Mouse (Mus musculus) heart, postnatal 0 days (tissue): Measurements from ENCODE around the gene Prkar1b. TPM values are rescaled to one million over a fixed set of nuclear protein-coding genes. Genes with fewer than 3 reads are reported as not detected.

Source experiments
- ATAC-seq: fragments of 200-750 bp; cut with Nextera tagmentation; 2 replicates; pipeline ENCODE4 v1.8.0; 2017; ENCODE audit warnings: low read depth, moderate number of reproducible peaks, moderate library complexity; ENCODE audit not compliant: insufficient read depth
- DNase-seq: peaks from one replicate; pipeline ENCODE4 v3.0.0-alpha.2; 2016; ENCODE audit warnings: low spot score
- H3K27ac ChIP-seq: fragments of 300-500 bp; sonication (generic); 2 replicates; pipeline ENCODE4 v1.5.1; 2014; ENCODE audit warnings: low read depth, mild to moderate bottlenecking
- H3K27me3 ChIP-seq: fragments of 300-500 bp; sonication (generic); 2 replicates; pipeline ENCODE4 v1.6.1; 2014; ENCODE audit warnings: low read length, mixed read lengths; ENCODE audit not compliant: control insufficient read depth, insufficient read depth
- H3K36me3 ChIP-seq: fragments of 300-500 bp; sonication (generic); replicated peaks from 2 replicates; pipeline ENCODE4 v1.6.1; 2014; ENCODE audit warnings: low read length, mixed read lengths; ENCODE audit not compliant: control insufficient read depth, insufficient read depth
- H3K4me1 ChIP-seq: fragments of 300-500 bp; sonication (generic); 2 replicates; pipeline ENCODE4 v1.6.1; 2014; ENCODE audit warnings: antibody characterized with exemption; ENCODE audit not compliant: control insufficient read depth, insufficient read depth
- H3K4me2 ChIP-seq: fragments of 300-500 bp; sonication (generic); 2 replicates; pipeline ENCODE4 v1.6.1; 2014; ENCODE audit warnings: low read depth, mild to moderate bottlenecking, low read length, moderate library complexity
- H3K4me3 ChIP-seq: fragments of 300-500 bp; sonication (generic); 2 replicates; pipeline ENCODE4 v1.5.1; 2014; ENCODE audit warnings: low read depth, low read length
- H3K9ac ChIP-seq: fragments of 300-500 bp; sonication (generic); replicated peaks from 2 replicates; pipeline ENCODE4 v1.6.1; 2014; ENCODE audit warnings: low read depth, low read length, mixed read lengths
- H3K9me3 ChIP-seq: fragments of 300-500 bp; sonication (generic); replicated peaks from 2 replicates; pipeline ENCODE4 v1.6.1; 2016; ENCODE audit warnings: low read length; ENCODE audit not compliant: control insufficient read depth
- CTCF ChIP-seq: IDR thresholded peaks from 2 replicates; pipeline ENCODE4 v1.5.1; 2016; ENCODE audit warnings: antibody characterized with exemption, control low read depth, low read depth
- EP300 ChIP-seq: IDR thresholded peaks from 2 replicates; pipeline ENCODE4 v1.6.1; 2016; ENCODE audit warnings: antibody characterized with exemption, low read depth
- WGBS: fragments of 180-500 bp; shearing (Covaris S2); extraction: QIAGEN DNeasy Blood & Tissue Kit; methylation state at CpG from one replicate; pipeline ENCODE4 v1.1.7; 2014; 5-methylcytosine and 5-hydroxymethylcytosine counted together
- polyA plus RNA-seq: library from polyadenylated mRNA; unstranded; fragments of >200 nt; fragmentation: Nextera tagmentation; extraction: Ambion mirVana; gene quantifications from 2 replicates; pipeline ENCODE4 v1.2.1, GENCODE M21; 2015
- total RNA-seq: library from RNA; depleted of rRNA; stranded (reverse); fragments of >200 nt; gene quantifications from 2 replicates; pipeline ENCODE4 v1.2.3, GENCODE M21; 2014; ENCODE audit warnings: low replicate concordance

The Prkar1b gene
- total and polyA plus RNA-seq, 2 experiments from 2014 or later = 2.3 to 4.4 TPM

- H3K4me2 ChIP-seq = no peak overlapping the region
- no peaks in the 10 kb centered on the region for H3K4me1 ChIP-seq
- H3K36me3 ChIP-seq = peaks cover 56% of the 10 kb centered on the region
- H3K4me3 ChIP-seq = no peak overlapping the region
- WGBS = 69% methylated on average over 10 of the region's 10 CpGs
- no peak overlapping the region for H3K27ac ChIP-seq
- no peak for DNase-seq
- no peak for ATAC-seq
- TF ChIP-seq EP300 (no peak), CTCF (no peak)
- H3K9ac ChIP-seq = no peak overlapping the region
- H3K9me3 ChIP-seq = no peaks in the 10 kb centered on the region
- no peaks in the 10 kb centered on the region for H3K27me3 ChIP-seq
These were observed 24.3 kb upstream of the Prkar1b start for GRCm38 (mm10) chr5:139174141-139174540.

GRCm38 (mm10) chr5:139171929-139172328 lies 22.1 kb upstream of the Prkar1b start:
- H3K27ac ChIP-seq = no peak overlapping the region
- DNase-seq = no peak
- H3K9ac ChIP-seq = no peak overlapping the region
- no peaks in the 10 kb centered on the region for H3K27me3 ChIP-seq
- no peak for TF ChIP-seq CTCF
- no peak for TF ChIP-seq EP300
- H3K36me3 ChIP-seq = peaks cover 47% of the 10 kb centered on the region
- no peak overlapping the region for H3K4me2 ChIP-seq
- H3K4me3 ChIP-seq = no peak overlapping the region
- no peaks in the 10 kb centered on the region for H3K9me3 ChIP-seq
- ATAC-seq = no peak
- 0 out of 2 replicates have a peak, but pooled peaks cover 3% of the 10 kb centered on the region for H3K4me1 ChIP-seq
- WGBS = 78% methylated on average over 4 of the region's 4 CpGs

- H3K4me2 ChIP-seq = no peak overlapping the region
- ATAC-seq (no peak), DNase-seq (no peak)
- no peak for TF ChIP-seq CTCF
- TF ChIP-seq EP300 = no peak
- peak overlapping the region; percentile 45; the same call in 1 of the 2 replicates for H3K27ac ChIP-seq
- H3K27me3 ChIP-seq = no peaks in the 10 kb centered on the region
- no peaks in the 10 kb centered on the region for H3K9me3 ChIP-seq
- peaks cover 46% of the 10 kb centered on the region for H3K36me3 ChIP-seq
- H3K4me1 ChIP-seq = 0 out of 2 replicates have a peak, but pooled peaks cover 6% of the 10 kb centered on the region
- no peak overlapping the region for H3K9ac ChIP-seq
- WGBS = 18% methylated on average over 1 of the region's 1 CpGs
- no peak overlapping the region for H3K4me3 ChIP-seq
These were observed 17.7 kb upstream of the Prkar1b start for GRCm38 (mm10) chr5:139167548-139167947.

DNA sequence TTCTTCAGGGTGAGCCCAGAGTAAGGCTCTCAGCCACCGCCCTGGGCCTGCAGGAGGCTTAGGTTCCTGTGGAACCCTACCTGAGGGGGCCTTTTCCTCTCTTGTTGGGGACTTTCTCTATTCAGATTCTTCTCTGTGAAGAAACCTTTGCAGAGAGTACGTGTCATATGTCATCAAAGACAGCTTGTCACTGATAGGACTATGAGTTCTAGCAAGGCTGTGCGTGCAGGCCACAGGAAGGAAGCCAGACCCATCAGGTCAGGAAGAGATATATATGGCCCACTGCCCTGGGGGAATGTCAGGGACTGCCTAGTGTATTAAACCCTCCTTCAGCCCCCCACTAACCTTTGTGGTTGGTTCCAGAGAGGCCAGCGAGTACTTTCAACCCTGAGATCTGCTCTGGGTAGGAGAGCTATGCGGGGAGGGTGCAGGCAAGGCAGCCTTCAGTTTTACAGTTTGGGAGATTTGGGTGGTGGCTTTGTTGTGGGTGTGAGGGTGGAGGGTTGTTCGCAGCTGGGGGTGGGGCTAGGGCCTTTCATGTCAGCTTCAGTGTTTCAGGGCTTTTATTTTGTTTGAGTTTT lies 17.1 kb upstream of the Prkar1b start:
- Histone ChIP-seq H3K27me3 (no peaks in the 10 kb centered on the region), H3K4me3 (no peak overlapping the region), H3K9me3 (no peaks in the 10 kb centered on the region), H3K36me3 (peaks cover 42% of the 10 kb centered on the region), H3K9ac (no peak overlapping the region), H3K4me2 (no peak overlapping the region), H3K4me1 (0 out of 2 replicates have a peak, but pooled peaks cover 6% of the 10 kb centered on the region), H3K27ac (peak overlapping the region; percentile 45; the same call in 1 of the 2 replicates)
- no peak for TF ChIP-seq EP300
- no peak for TF ChIP-seq CTCF
- ATAC-seq (no peak), DNase-seq (no peak)
- 55% methylated on average over 6 of the region's 6 CpGs for WGBS

- 62% methylated on average over 10 of the region's 10 CpGs for WGBS
- no peaks in the 10 kb centered on the region for H3K9me3 ChIP-seq
- H3K9ac ChIP-seq = no peak overlapping the region
- no peak for TF ChIP-seq EP300
- TF ChIP-seq CTCF = no peak
- DNase-seq = no peak
- no peak overlapping the region for H3K27ac ChIP-seq
- no peaks in the 10 kb centered on the region for H3K27me3 ChIP-seq
- 0 out of 2 replicates have a peak, but pooled peaks cover under 1% of the 10 kb centered on the region for H3K4me1 ChIP-seq
- H3K4me3 ChIP-seq = no peak overlapping the region
- no peak overlapping the region for H3K4me2 ChIP-seq
- H3K36me3 ChIP-seq = peaks cover 29% of the 10 kb centered on the region
- ATAC-seq = no peak
These were observed 11.8 kb upstream of the Prkar1b start for GRCm38 (mm10) chr5:139161632-139162031.

GRCm38 (mm10) chr5:139160899-139161298 lies 11.1 kb upstream of the Prkar1b start:
- Histone ChIP-seq H3K27me3 (no peaks in the 10 kb centered on the region), H3K4me2 (no peak overlapping the region), H3K27ac (no peak overlapping the region), H3K4me1 (no peaks in the 10 kb centered on the region), H3K9me3 (no peaks in the 10 kb centered on the region), H3K36me3 (peaks cover 34% of the 10 kb centered on the region), H3K4me3 (no peak overlapping the region), H3K9ac (no peak overlapping the region)
- DNase-seq (no peak), ATAC-seq (no peak)
- TF ChIP-seq EP300 (no peak), CTCF (no peak)
- 82% methylated on average over 8 of the region's 8 CpGs for WGBS
